Mouse (Mus musculus) adrenal gland, postnatal 10 days (tissue): ENCODE measurements at regions not wholly inside any gene's neighbourhood (a gene's known extent, or its start where the extent isn't known, plus 50 kb on each side); places are given as distances from the start of the nearest gene placed in this dataset.

Experiments used
- DNase-seq: peaks from one replicate; pipeline ENCODE4 v3.0.0; 2021; ENCODE audit warnings: mixed read lengths

GRCm38 (mm10) chr1:92386752-92387151 lies 86.9 kb downstream of the Ndufa10 start:
- no peak for DNase-seq

- no peak for DNase-seq
Observed at GRCm38 (mm10) chr1:92384945-92385344, 88.7 kb downstream of the Ndufa10 start.

- DNase-seq = no peak
Observed at GRCm38 (mm10) chr1:92383749-92384148, 89.9 kb downstream of the Ndufa10 start.

GRCm38 (mm10) chr1:92379510-92379886 lies 94.2 kb downstream of the Ndufa10 start:
- DNase-seq = no peak

- no peak for DNase-seq
Observed at GRCm38 (mm10) chr1:92378741-92379509, 94.7 kb downstream of the Ndufa10 start.

GRCm38 (mm10) chr1:92376456-92376855 lies 97.2 kb downstream of the Ndufa10 start:
- no peak for DNase-seq

- no peak for DNase-seq
Observed at GRCm38 (mm10) chr1:92372222-92372990, 101.3 kb downstream of the Ndufa10 start.

GRCm38 (mm10) chr1:92371357-92371981 lies 102.2 kb downstream of the Ndufa10 start:
- DNase-seq = no peak

GRCm38 (mm10) chr1:92370842-92371241 lies 102.8 kb downstream of the Ndufa10 start:
- DNase-seq = no peak

- DNase-seq = no peak
Observed at GRCm38 (mm10) chr1:92369972-92370371, 103.7 kb downstream of the Ndufa10 start.

- DNase-seq = no peak
Observed at GRCm38 (mm10) chr1:92366249-92366648, 107.4 kb downstream of the Ndufa10 start.

- DNase-seq = no peak
Observed at GRCm38 (mm10) chr1:92365366-92366075, 108.1 kb downstream of the Ndufa10 start.

- no peak for DNase-seq
Observed at GRCm38 (mm10) chr1:92361677-92362076, 112.0 kb downstream of the Ndufa10 start.

- DNase-seq = peak; percentile 85
Observed at GRCm38 (mm10) chr1:92360255-92360654, 113.4 kb downstream of the Ndufa10 start.

GRCm38 (mm10) chr1:92359473-92359872 lies 114.2 kb downstream of the Ndufa10 start:
- no peak for DNase-seq

GRCm38 (mm10) chr1:92358758-92359287 lies 114.8 kb downstream of the Ndufa10 start:
- DNase-seq = no peak

- peak; percentile 18 for DNase-seq
Observed at GRCm38 (mm10) chr1:92348353-92349005, 125.2 kb downstream of the Ndufa10 start.

GRCm38 (mm10) chr1:92347656-92348055 lies 126.0 kb downstream of the Ndufa10 start:
- no peak for DNase-seq

GRCm38 (mm10) chr1:92343768-92344167 lies 129.9 kb downstream of the Ndufa10 start:
- no peak for DNase-seq

- no peak for DNase-seq
Observed at GRCm38 (mm10) chr1:92343161-92343598, 130.5 kb downstream of the Ndufa10 start.

- DNase-seq = peak; percentile 44
Observed at GRCm38 (mm10) chr1:92341846-92342540, 131.7 kb downstream of the Ndufa10 start.
